In genomic region chr4:139373130-139373529, GRCm38 (mm10) we compare ENCODE assay signal across 1 mouse cellular context.
TF ChIP-seq lines count a peak whose summit lies in the region.

No protein-coding gene starts in this region.

TF ChIP-seq in ES-E14, 5 proteins besides CTCF, POLR2A, EP300 and RAD21:
- TF ChIP-seq CHD2 (IDR thresholded peaks at IDR 0.05; ENCODE audit: low read depth, low read length) = no peak
- TF ChIP-seq MAFK (IDR thresholded peaks at IDR 0.05; ENCODE audit: insufficient read depth, low read depth, low read length) = no peak
- no peak for TF ChIP-seq ZC3H11A (IDR thresholded peaks at IDR 0.05; ENCODE audit: borderline replicate concordance, low read depth, low read length)
- TF ChIP-seq HCFC1 (IDR thresholded peaks at IDR 0.05; ENCODE audit: borderline replicate concordance, insufficient read depth, low read length) = no peak
- TF ChIP-seq ZNF384 (IDR thresholded peaks at IDR 0.05; ENCODE audit: low read depth, low read length) = no peak
TF ChIP-seq in ES-E14: peak in this region for 0.
